Mouse (Mus musculus): ENCODE data around the gene Orai1.
"Not testable (repeated sequence)": the region's sequence is repeated elsewhere in the genome, so short reads cannot be mapped to it uniquely, and the experiment has no call there.

Gene Orai1

GRCm38 (mm10) chr5:123031312-123031711, 16.4 kb downstream of the Orai1 start:
- DNase-seq (ENCODE audit: low spot score in 2 of 2) = no peak

DNA sequence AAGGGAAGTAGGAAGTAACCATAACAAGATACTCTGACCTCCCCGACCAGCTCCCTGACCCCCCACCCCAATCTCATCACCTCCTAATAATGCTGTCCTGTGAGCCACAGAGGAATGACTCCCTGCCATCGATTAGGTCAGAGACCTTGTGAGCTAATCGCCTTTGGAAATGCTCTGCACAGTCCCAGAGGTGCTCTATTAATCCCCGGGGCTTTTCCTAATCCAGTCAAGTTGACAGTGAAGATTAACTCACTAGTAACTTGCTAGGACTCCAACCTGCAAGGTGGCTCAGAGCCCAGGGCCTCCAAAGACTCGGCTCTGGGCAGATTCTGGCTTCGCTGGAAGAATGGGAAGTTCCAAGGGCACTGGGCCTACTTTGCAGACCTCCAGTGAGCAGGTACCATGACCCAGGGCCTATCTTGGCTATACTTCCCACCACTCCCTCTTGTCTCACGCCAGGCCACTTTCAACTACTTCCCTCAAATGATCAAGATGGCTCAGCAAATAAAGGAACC, 18.8 kb downstream of the Orai1 start:
- DNase-seq (ENCODE audit: low spot score in 2 of 2) = no peak

- no peak for DNase-seq (ENCODE audit: low spot score in 2 of 2)
These were observed 20.2 kb downstream of the Orai1 start for GRCm38 (mm10) chr5:123035089-123035488.

DNA sequence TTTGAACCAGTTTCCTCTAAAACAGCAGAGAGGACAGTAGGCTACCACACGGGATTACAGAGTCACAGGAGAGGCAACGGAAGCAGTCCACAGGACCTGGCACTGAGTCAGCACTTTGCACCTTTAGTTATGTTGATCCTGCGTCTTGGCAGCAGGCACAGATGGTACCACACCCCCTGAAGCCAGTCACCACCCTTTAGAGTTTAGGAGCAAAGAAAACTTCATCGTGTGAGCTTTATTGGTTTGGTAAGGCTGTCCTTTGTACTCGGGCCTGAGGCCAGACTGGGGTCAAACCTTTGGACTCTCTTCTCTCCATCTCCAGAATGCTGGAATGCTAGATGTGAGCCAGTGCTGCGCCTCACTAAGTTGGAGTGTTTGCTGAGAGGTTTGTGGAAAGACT, 20.7 kb downstream of the Orai1 start:
- no peak for DNase-seq (ENCODE audit: low spot score in 2 of 2)

- DNase-seq (ENCODE audit: low spot score in 2 of 2) = no peak
These were observed 23.2 kb downstream of the Orai1 start for GRCm38 (mm10) chr5:123038115-123038514.

- peak; percentile 94 to 97 for DNase-seq (ENCODE audit: low spot score in 2 of 2)
These were observed 24.4 kb downstream of the Orai1 start for GRCm38 (mm10) chr5:123039120-123039752.

GRCm38 (mm10) chr5:123040796-123041195, 25.9 kb downstream of the Orai1 start:
- no peak for DNase-seq (ENCODE audit: low spot score in 2 of 2)

DNA sequence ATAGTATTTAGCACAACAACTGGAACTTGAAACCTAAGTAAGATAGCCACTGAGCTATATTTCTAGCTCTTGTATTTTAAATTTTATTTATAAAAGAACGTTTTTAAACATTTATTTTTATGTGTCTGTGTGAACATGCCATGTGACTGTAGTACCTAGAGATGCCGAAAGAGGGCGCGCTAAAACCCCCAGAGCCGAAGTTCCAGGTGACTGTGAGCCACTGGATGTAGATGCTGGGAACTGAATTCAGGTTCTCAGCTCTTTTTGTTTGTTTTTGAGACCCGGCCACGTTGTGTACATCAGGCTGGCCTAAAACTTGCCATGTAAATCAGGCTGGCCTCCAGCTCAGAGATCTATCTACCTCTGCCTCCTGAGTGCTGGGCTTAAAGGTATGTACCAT, 29.0 kb downstream of the Orai1 start:
- peak; percentile 56 to 84 for DNase-seq (ENCODE audit: low spot score in 2 of 2)

DNA sequence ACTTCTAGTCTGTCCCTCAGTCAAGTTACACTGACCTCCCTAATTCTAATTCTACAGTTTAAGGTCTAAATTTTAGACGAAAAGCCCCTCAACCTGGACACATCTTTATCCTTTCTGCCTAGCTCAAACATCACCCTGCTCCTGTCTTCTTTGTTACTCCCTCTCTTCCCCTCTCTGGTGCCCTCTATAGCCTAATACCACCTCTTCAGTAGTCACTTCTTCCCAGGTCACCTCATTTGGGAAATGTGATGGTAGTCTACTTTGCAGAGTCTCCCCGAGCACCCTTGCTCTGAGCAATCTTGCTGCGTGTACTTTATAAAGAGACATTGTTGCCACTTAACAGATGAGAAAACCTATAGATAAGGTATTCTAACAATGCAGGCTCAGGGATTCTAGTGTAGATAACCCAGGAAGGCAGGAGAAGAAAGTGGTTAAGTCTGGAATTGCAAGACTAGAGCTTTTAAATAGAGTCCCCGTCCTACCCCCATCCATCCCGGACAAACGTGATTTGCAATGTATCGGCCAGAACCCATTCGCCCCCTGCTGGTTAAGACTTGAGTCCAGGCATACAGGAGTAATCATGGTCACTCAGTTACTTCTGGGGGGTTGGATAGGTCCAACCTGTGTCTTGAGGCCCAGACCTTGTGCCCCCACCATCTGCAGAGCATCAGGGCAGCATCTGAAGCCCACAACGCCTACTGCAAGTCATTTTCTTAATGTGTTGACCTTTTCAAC, 30.9 kb downstream of the Orai1 start:
- DNase-seq (ENCODE audit: low spot score in 2 of 2) = peak; percentile 61 to 80

DNA sequence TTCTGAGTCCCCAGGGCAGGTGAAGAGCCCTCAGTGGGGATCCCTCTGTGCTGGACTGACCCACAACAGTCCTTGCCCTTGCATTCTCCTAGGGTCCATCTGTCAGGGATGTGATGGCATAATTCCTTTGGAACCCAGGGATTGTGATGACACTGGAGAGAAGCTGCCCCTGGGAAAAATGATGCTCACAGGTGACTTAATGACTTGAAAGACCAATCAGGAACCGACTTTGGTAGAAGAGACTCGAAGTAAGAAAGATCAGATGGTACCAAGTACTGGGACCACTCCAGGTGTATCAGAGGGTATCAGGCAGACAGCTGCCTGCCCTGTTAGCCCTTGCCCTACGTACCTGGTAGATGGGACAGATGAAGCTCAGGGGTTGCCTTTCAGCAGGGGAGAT, 32.0 kb downstream of the Orai1 start, which contains the start of gene Morn3:
TSS of gene Morn3 (minus strand) at position 101 of the 400 bp plus-strand sequence.
- DNase-seq (ENCODE audit: low spot score in 2 of 2) = no peak

DNA sequence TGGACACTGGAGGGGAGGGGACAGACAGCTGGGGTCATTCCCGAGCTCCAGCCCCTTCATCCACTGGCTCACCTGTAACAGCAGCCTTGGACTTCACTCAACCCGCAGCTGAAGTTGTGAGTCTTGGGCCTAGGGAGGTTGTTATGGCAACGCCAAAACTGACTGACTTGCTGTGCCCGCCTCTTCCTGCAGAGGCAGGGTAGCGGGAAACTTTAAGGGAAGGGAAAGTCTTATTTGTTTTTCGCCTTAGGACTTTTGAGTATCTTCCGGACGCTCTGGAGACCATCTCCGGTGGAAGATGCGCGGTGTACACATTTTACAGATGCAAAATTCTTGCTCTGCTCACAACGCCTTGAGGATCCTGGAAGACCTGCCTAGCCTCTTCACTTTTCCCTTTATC, 34.4 kb downstream of the Orai1 start:
- no peak for DNase-seq (ENCODE audit: low spot score in 2 of 2)

DNA sequence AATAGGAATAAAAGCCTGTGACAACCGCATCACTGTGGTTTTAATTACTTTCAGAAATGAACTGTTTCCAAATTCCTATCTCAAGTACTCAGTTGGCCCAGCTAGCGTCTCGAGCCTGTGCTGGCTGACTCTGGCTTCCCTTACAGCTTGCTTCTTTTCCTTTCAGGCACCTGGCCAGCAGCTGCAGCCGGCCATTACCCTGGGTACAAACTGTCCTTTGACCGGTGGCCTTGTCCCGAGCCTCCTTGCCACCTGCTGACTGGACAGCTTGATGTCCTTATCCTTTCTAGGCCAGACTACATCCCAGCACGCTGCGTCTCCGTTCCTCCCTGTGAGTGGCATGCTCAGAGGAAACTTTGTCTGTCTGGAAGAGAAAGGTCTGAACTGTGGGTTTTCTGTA, 36.0 kb downstream of the Orai1 start:
- no peak for DNase-seq (ENCODE audit: low spot score in 2 of 2)

DNA sequence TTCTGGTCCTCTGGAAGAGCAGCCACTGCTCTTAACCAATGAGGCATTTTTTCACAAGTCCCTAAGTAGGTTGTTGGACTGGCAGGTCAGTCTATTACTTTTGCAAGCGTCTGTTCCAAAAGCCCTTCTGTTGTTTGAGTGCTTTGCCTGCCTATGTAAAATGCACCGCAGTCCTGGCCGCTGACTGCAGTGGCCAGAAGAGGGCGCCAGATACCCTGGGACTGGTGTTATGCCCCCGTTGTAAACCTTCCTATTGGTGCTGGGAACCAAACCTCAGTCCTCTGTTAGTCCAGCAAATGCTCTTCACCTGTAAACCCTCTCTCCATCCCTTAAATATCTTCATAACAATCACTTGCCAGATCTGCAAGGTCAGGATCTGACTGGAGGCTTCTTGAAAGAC, 36.9 kb downstream of the Orai1 start:
- no peak for DNase-seq (ENCODE audit: low spot score in 2 of 2)

DNA sequence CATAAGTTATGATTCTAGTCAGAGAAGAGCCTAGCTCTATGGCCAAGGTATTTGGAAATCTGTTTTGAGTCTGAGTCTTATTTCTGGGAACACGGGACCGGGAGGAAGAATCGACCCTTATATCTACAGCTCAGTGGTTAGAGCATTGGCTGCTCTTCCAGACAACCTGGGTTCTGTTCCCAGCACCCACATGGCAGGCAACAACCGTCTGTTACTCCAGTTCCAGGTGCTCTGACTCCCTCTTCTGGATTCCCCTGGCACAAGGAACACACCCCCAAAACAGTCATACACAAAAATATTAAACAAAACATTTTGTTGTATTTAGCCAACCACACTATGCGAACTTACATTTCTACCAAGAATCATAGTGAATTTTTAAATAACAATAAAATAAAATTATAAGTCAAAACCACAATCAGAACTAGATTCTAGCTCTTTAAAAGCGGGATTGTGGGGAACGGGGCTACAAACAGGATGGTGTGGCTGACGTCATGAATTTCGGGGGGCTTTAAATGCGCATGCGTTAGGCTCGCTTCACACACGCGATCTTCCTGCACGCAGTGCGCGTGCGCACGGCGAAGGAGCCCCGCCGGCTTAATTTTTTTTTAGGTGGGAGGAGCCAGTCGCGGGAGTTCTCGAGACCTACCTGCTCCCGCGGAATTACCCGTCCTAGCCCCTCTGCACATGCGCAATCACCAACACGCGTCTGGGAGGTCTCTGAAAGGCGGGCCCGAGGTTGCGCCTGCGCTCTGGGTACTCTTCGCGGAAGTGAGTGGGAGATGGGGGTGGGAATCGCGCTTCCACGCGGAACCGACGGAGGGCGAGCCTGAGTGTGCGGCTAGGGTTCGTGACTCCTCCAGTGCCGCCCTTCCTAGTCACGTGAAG, 42.7 kb downstream of the Orai1 start:
- peak; percentile 99 for DNase-seq (ENCODE audit: low spot score in 2 of 2)

GRCm38 (mm10) chr5:123058251-123059102, 43.6 kb downstream of the Orai1 start:
- DNase-seq (ENCODE audit: low spot score in 2 of 2) = no peak

- peak in 1 of 2 experiments; percentile 67 for DNase-seq (ENCODE audit: low spot score in 2 of 2)
These were observed 45.1 kb downstream of the Orai1 start for GRCm38 (mm10) chr5:123059757-123060520.

DNA sequence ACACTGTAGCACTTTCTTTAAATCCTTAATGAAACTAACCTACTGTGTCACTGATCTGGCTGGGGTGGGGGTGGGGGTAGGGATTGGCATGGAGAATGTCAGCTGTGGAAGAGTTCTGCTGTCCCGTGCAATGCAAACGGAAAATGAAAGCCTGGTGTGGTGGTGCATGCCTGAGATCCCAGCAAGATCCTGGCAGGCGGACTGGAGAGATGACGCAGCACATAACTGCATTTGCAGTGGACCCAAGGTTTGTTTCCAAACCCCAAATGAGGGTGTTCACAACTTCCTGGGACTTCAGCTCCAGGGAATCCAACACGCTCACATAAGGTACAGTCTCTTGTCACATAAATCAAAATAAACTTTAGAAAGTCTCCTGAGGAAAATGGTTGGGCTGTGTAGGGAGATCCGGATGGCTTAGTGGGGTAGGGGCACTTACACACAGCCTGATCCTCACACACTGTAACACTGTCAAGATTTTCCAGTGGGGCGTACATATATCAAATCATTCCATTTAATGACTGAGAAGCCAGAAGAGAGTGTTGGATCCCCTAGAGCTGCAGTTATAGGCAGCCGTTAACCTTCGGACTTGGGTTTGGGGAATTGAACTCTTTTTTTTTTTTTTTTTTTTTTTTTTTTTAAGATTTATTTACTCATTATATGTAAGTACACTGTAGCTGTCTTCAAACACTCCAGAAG, 46.0 kb downstream of the Orai1 start:
- DNase-seq (ENCODE audit: low spot score in 2 of 2) = no peak

- DNase-seq (ENCODE audit: low spot score in 2 of 2) = not testable (repeated sequence)
These were observed 46.5 kb downstream of the Orai1 start for GRCm38 (mm10) chr5:123061402-123061749.

DNA sequence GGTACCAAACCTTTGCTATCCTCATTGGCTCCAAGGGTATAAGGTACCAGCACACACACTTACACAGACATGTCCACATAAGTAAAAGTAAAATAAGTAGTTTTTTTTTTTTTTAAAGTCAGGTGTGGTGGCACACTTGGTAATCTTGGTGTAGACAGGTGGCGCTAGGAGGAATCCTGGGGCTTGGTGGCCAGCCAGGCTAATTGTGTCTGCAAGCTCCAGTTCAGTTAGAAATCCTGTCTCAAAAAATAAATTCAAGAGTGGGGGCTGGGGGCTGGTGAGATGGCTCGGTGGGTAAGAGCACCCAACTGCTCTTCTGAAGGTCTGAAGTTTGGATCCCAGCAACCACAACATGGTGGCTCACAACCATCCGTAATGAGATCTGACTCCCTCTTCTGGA, 48.3 kb downstream of the Orai1 start:
- DNase-seq (ENCODE audit: low spot score in 2 of 2) = no peak

DNA sequence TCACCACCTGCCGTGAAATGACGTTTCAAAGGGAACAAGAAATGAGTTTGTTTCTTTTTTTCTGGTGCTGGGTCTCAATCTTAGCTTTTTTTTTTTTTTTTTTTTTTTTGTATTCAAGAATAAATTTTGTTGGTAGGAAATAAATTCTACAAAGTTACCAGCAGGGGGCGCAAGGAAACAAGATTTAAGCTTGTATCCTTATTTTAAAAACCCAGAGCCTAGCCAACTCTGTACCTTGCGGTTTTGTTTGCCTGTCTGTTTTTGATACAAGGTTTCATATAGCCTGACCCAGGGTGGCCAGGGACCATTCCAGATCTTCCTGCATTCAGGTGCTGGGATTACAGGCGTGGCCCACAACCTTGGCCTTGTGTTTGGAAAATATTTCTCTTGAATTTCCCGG, 49.3 kb downstream of the Orai1 start:
- peak; percentile 73 to 87 for DNase-seq (ENCODE audit: low spot score in 2 of 2)
